Mouse (Mus musculus): ENCODE data around the gene 6030408B16Rik.

DNA sequence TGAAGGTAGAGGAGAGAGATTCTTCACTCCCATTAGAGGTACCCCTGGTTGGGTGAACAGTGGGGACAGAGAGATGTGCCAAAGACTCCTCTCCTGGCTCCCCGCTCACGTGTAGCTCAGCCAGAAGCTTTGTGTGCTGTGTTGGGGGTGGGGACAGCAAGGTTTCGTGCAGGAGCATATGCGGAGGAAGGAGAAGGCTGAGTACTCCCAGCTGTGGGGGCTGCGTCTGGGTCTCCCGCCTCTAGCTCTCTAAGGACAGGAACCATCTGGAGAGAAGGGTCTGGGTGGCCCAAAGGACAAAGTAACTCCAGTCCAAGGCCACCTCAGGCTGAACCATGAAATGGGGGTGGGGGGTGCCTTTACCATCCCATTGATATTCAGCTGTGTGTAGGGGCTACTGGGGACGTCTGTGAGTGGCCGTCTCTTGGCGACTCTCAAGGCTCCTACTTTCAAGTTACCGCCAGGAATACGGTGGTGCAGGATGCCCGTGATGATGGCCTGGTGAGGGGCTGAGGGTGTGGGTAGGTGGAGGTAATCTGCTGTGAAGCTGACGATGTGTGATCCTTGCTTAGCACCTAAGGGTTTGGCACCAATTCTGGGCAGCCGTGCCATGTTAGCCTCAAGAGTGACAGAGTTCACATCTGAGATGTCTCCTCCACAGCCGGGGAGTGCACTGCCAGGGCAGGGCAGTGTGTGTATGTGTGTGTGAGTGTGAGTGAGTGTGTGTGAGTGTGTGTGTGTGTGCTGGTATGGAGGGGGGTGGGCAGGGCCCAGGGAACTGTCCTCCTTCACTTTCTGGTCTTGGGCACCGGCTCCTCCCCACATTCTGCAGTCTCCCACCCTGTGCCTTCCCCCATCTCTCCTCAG is 1.2 kb downstream of the 6030408B16Rik start:
- TF ChIP-seq CTCF (IDR thresholded peaks at IDR 0.05; ENCODE audit: control insufficient read depth, insufficient read depth, insufficient read length), result no peak
- no peak for TF ChIP-seq MYOD1 (IDR thresholded peaks at IDR 0.05; ENCODE audit: control insufficient read depth, insufficient read length, low read depth)
- TF ChIP-seq MAX (IDR thresholded peaks at IDR 0.05), result no peak
- no peak for TF ChIP-seq CEBPB (IDR thresholded peaks at IDR 0.05; ENCODE audit: low read depth)
- no peak for TF ChIP-seq MYOG (IDR thresholded peaks at IDR 0.05; ENCODE audit: control insufficient read depth, extremely low read depth, insufficient read length)
- TF ChIP-seq USF1 (IDR thresholded peaks at IDR 0.05; ENCODE audit: low read depth), result no peak
- no peak for TF ChIP-seq FOSL1 (IDR thresholded peaks at IDR 0.05; ENCODE audit: insufficient read depth, low read length, poor library complexity, severe bottlenecking)

All from C2C12 (cell line).